Mouse (Mus musculus) mouse embryonic stem cell (cell line): Measurements from ENCODE around the gene Oxct2a.
"Not testable (repeated sequence)": the region's sequence is repeated elsewhere in the genome, so short reads cannot be mapped to it uniquely, and the experiment has no call there.

Source experiments
- in situ Hi-C, 2 experiments: fragments of 300-500 bp; cut with MboI; formaldehyde crosslinking; loops; 1 replicate in 1 of 2; 3 replicates in 1 of 2; pipeline ENCODE4 v1.14.3; 2019 to 2020; ENCODE audit warnings: low sequenced_read_pairs in 2 of 2, low pct_unique_long_range_greater_than_20kb in 1 of 2, mixed read lengths in 1 of 2; ENCODE audit not compliant: unreplicated experiment in 1 of 2

Oxct2a gene

DNA sequence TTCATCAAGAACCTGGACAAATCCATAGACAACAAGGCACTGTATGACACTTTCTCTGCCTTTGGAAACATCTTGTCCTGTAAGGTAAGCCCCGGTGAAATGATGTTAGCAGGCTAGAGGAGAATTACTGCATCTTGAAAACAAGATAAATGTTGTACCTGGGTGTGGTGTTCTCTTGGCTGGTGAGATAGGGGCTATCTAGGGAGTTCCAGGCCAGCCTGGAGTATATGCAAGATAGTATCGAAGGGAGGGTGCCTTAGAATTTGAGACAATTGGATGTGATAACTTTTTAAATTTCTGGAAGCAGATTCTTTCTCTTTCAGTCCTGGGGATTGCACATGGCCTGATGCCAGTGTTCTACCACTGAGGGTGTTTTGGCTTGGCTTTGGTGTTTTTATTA lies 36.6 kb downstream of the Oxct2a start:
- in situ Hi-C loops = no loop called here

GRCm38 (mm10) chr4:123284731-123285624 lies 38.5 kb downstream of the Oxct2a start:
- in situ Hi-C loops = no loop called here

DNA sequence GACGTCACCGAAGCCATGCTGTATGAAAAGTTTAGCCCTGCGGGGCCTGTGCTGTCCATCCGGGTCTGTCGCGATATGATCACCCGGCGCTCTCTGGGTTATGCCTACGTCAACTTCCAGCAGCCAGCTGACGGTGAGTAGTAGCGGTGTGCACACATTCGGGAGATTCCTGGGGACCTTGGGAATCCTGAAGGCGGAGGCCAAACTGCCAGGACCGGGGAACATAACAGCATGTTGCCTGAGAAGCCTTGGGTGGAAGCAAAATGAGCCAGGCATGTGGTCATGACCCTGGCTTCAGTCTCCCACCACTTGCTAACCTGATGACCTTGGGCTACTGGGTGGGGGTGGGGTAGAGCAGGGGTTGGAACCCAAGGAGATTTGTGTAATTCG lies 39.8 kb downstream of the Oxct2a start:
- in situ Hi-C loops = not testable (repeated sequence)

DNA sequence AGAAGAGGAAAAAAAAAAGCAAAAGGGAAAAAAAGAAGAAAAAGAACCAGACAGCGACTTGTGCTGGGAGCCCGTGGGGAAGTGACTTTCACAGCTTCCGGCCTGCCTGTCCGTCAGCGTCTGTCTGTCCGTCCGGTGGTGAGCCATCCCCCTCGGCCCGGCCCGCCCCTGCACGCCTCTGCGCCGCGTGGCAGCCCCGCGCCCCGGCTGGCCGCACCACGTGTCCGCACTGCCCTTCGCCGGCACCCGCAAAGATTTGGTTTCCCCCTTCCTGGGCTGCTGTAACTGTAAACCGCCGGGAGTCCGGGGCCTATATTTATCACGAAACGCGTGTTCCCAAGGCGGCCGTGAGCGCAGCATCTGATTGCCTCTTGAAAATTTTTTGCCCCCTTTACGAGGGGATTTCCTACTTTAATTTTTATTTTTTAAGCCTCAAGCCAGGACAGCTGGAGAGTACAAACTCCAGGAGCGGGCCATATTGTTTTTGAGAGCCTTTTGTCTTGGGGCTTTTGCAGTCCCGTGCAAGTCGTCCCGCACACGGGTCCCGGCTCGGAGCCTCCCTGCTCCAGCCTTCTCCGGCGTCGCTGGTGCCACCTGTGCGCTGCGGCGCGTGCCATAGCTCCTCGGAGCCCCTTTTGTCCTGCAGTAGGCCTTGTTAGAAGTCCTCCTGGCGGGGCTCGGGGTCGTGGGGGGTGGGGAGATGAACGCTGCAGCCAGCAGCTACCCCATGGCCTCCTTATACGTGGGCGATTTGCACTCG lies 40.3 kb downstream of the Oxct2a start:
- in situ Hi-C loops = not testable (repeated sequence)

- in situ Hi-C loops = no loop called here
These were observed 40.9 kb downstream of the Oxct2a start for GRCm38 (mm10) chr4:123282500-123282899.

GRCm38 (mm10) chr4:123280117-123280516 lies 43.3 kb downstream of the Oxct2a start:
- in situ Hi-C loops = no loop called here
